Mouse (Mus musculus): ENCODE results near the gene Nfyb. TPM values are rescaled to one million over a fixed set of nuclear protein-coding genes. Genes with fewer than 3 reads are reported as not detected.

Nfyb gene
- polyA plus RNA-seq, 1 experiment, result 56.4 TPM

DNA sequence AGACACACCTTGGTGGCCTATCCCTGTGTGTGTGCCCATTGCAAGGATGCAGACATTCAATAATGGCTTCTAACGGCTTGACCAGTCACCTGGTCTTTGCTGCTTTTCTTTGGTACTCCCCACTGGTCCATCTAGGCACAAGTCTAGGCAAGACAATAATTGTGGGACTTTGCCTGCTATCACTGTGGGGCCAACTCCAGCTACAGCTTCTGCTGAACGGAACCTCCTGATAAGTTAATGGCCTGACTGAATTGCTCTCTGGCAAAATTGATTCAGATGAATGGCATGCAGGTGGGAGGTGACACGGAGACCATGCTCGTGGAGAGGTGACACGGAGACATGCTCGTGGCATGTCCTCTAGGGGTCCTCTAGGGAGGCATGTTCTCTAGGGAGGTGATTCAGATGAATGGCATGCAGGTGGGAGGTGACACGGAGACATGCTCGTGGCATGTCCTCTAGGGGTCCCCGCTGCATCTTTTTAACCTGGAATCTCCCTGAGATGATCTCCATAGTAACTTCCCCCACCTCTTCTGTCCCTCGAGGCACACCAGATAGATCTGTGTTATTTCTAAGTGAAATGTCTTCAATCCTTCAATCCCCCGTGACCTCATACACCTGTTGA is 34.5 kb upstream of the Nfyb start:
- peaks cover 11% of the 10 kb centered on the region; the same call in 1 of the 2 replicates for H3K4me1 ChIP-seq (ENCODE audit: control insufficient read depth, insufficient read depth, low read length)
- H3K4me3 ChIP-seq (ENCODE audit: insufficient read depth, low read length), result no peak overlapping the region
- no peak overlapping the region for H3K27ac ChIP-seq (ENCODE audit: insufficient read depth, low read length)
- TF ChIP-seq CTCF (IDR thresholded peaks at IDR 0.05; ENCODE audit: borderline replicate concordance, insufficient read depth, low read length), result no peak
- no peak for TF ChIP-seq POLR2A (IDR thresholded peaks at IDR 0.05; ENCODE audit: low read depth, low read length)

GRCm38 (mm10) chr10:82797119-82797491 is 33.2 kb upstream of the Nfyb start:
- H3K4me3 ChIP-seq (ENCODE audit: insufficient read depth, low read length), result no peak overlapping the region
- peaks cover 11% of the 10 kb centered on the region; the same call in 1 of the 2 replicates for H3K4me1 ChIP-seq (ENCODE audit: control insufficient read depth, insufficient read depth, low read length)
- H3K27ac ChIP-seq (ENCODE audit: insufficient read depth, low read length), result no peak overlapping the region
- TF ChIP-seq POLR2A (IDR thresholded peaks at IDR 0.05; ENCODE audit: low read depth, low read length), result no peak
- no peak for TF ChIP-seq CTCF (IDR thresholded peaks at IDR 0.05; ENCODE audit: borderline replicate concordance, insufficient read depth, low read length)

- H3K27ac ChIP-seq (ENCODE audit: insufficient read depth, low read length), result no peak overlapping the region
- H3K4me3 ChIP-seq (ENCODE audit: insufficient read depth, low read length), result no peak overlapping the region
- peaks cover 11% of the 10 kb centered on the region; the same call in 1 of the 2 replicates for H3K4me1 ChIP-seq (ENCODE audit: control insufficient read depth, insufficient read depth, low read length)
- TF ChIP-seq POLR2A (IDR thresholded peaks at IDR 0.05; ENCODE audit: low read depth, low read length), result no peak
- TF ChIP-seq CTCF (IDR thresholded peaks at IDR 0.05; ENCODE audit: borderline replicate concordance, insufficient read depth, low read length), result no peak
Observed at GRCm38 (mm10) chr10:82796471-82797118, 32.7 kb upstream of the Nfyb start.

DNA sequence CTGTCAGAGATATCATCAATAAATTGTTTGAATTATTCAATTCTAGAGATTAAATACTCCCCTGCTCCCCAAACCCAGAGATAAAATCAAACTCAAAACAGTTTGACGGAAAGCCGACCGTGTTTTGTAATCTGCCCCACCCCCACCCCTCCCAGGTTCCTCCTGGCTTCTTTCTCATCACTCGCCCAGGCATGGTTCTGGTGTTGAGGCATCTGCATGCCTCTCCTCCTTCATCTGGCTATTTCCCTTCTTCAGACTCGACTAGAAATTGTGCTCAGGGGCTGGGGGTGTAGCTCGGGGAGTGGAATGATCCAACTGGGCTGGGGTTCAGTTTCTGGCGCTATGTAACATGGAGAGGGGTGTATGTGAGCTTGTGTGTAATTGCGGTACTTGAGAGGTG is 31.8 kb upstream of the Nfyb start:
- no peak for TF ChIP-seq CTCF (IDR thresholded peaks at IDR 0.05; ENCODE audit: borderline replicate concordance, insufficient read depth, low read length)
- no peak for TF ChIP-seq POLR2A (IDR thresholded peaks at IDR 0.05; ENCODE audit: low read depth, low read length)

DNA sequence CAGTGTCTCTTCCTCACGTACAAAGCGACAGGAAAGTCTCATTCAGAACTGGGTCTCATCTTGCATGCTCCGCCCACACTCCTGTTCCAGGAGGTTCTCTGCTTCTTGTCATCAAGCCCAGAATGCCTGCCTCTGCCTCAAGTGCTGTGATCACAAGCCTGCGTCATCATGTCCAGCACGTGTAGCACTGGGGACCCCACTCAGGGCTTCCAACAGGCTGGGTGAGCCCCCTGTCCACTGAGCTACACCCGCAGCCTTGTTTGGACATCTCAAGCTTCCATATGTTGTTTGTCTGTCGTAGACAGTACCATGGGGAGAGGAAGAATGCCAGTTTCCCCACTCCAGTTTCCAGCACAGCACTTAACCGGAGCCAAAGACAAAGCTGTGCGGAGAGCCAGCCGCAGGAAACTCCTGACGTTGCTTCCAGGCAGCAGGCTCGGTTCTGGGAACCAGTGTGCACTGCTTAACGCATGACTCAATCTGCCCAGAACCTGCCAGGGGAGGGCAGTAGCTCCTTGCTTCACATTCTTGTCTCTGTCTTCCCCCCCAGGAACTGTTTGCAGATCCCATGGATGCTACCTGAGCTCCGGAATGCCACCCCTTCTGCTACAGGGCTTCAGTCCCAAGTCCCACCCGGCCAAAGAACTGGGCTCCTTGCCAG is 31.3 kb upstream of the Nfyb start:
- TF ChIP-seq POLR2A (IDR thresholded peaks at IDR 0.05; ENCODE audit: low read depth, low read length), result no peak; the same call in 1 of the 2 replicates
- peak; percentile 72; the same call in 1 of the 2 replicates for TF ChIP-seq CTCF (IDR thresholded peaks at IDR 0.05; ENCODE audit: borderline replicate concordance, insufficient read depth, low read length)
- H3K4me3 ChIP-seq (ENCODE audit: insufficient read depth, low read length), result no peak overlapping the region
- H3K4me1 ChIP-seq (ENCODE audit: control insufficient read depth, insufficient read depth, low read length), result peaks cover 14% of the 10 kb centered on the region
- H3K27ac ChIP-seq (ENCODE audit: insufficient read depth, low read length), result peak overlapping the region; percentile 83

More for the DNA sequence above, 31.8 kb upstream of the Nfyb start:
- peak overlapping the region; percentile 44 for H3K27ac ChIP-seq (ENCODE audit: insufficient read depth, low read length)
- no peak overlapping the region for H3K4me3 ChIP-seq (ENCODE audit: insufficient read depth, low read length)
- peaks cover 11% of the 10 kb centered on the region for H3K4me1 ChIP-seq (ENCODE audit: control insufficient read depth, insufficient read depth, low read length)

GRCm38 (mm10) chr10:82792311-82792710 is 28.4 kb upstream of the Nfyb start:
- no peak overlapping the region for H3K4me3 ChIP-seq (ENCODE audit: insufficient read depth, low read length)
- no peak for TF ChIP-seq CTCF (IDR thresholded peaks at IDR 0.05; ENCODE audit: borderline replicate concordance, insufficient read depth, low read length)
- no peak for TF ChIP-seq POLR2A (IDR thresholded peaks at IDR 0.05; ENCODE audit: low read depth, low read length)
- no peak overlapping the region for H3K27ac ChIP-seq (ENCODE audit: insufficient read depth, low read length)
- H3K4me1 ChIP-seq (ENCODE audit: control insufficient read depth, insufficient read depth, low read length), result peaks cover 14% of the 10 kb centered on the region

DNA sequence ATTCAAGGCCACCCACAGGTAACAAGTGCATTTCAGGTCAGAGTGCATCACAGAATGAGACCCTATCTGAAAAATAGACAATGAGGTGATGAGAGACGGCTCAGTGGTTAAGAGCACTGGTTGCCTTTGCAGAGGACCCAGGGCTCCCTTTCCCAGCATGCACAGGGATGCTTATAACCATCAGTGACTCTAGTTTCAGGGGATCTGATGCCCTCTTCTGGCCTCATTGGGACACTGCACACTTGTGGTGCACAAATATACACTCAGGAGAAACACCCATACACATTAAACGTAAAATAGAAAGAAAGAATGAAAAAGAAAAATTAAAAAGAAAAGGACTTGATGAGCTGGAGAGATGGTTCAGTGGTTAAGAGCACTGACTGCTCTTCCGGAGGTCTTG is 27.8 kb upstream of the Nfyb start:
- no peak for TF ChIP-seq POLR2A (IDR thresholded peaks at IDR 0.05; ENCODE audit: low read depth, low read length)
- no peak for TF ChIP-seq CTCF (IDR thresholded peaks at IDR 0.05; ENCODE audit: borderline replicate concordance, insufficient read depth, low read length)
- Histone ChIP-seq H3K27ac (ENCODE audit: insufficient read depth, low read length) (no peak overlapping the region), H3K4me1 (ENCODE audit: control insufficient read depth, insufficient read depth, low read length) (peaks cover 13% of the 10 kb centered on the region), H3K4me3 (ENCODE audit: insufficient read depth, low read length) (no peak overlapping the region)

- TF ChIP-seq CTCF (IDR thresholded peaks at IDR 0.05; ENCODE audit: borderline replicate concordance, insufficient read depth, low read length), result no peak
- no peak for TF ChIP-seq POLR2A (IDR thresholded peaks at IDR 0.05; ENCODE audit: low read depth, low read length)
- H3K4me3 ChIP-seq (ENCODE audit: insufficient read depth, low read length), result no peak overlapping the region
- peaks cover 9% of the 10 kb centered on the region for H3K4me1 ChIP-seq (ENCODE audit: control insufficient read depth, insufficient read depth, low read length)
- no peak overlapping the region for H3K27ac ChIP-seq (ENCODE audit: insufficient read depth, low read length)
Observed at GRCm38 (mm10) chr10:82790504-82790903, 26.6 kb upstream of the Nfyb start.

GRCm38 (mm10) chr10:82789181-82789580 is 25.2 kb upstream of the Nfyb start:
- Histone ChIP-seq H3K4me1 (ENCODE audit: control insufficient read depth, insufficient read depth, low read length) (peaks cover 3% of the 10 kb centered on the region; the same call in 1 of the 2 replicates), H3K27ac (ENCODE audit: insufficient read depth, low read length) (no peak overlapping the region), H3K4me3 (ENCODE audit: insufficient read depth, low read length) (no peak overlapping the region)
- TF ChIP-seq POLR2A (IDR thresholded peaks at IDR 0.05; ENCODE audit: low read depth, low read length) (no peak), CTCF (IDR thresholded peaks at IDR 0.05; ENCODE audit: borderline replicate concordance, insufficient read depth, low read length) (no peak)

DNA sequence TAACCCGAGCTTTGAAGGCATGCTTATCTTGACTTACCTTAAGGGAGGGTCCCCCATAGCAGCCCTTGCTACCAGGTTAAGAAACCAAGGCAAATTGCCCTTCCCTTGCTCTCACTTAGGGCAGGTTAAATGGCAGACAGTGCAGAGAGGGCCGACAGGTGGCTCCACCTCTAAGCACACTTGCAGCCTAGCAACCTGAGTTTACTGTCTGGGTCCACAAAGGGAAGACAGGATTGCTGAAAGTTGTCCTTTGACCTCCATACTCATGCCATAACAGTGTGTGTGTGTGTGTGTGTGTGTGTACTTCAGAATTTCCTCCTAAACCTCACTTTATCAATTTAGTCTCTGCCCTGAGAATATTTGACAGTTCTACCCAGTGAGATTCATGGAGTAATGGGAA is 18.5 kb upstream of the Nfyb start:
- Histone ChIP-seq H3K4me1 (ENCODE audit: control insufficient read depth, insufficient read depth, low read length) (peaks cover 2% of the 10 kb centered on the region; the same call in 1 of the 2 replicates), H3K4me3 (ENCODE audit: insufficient read depth, low read length) (no peak overlapping the region), H3K27ac (ENCODE audit: insufficient read depth, low read length) (no peak overlapping the region)
- no peak for TF ChIP-seq POLR2A (IDR thresholded peaks at IDR 0.05; ENCODE audit: low read depth, low read length)
- no peak for TF ChIP-seq CTCF (IDR thresholded peaks at IDR 0.05; ENCODE audit: borderline replicate concordance, insufficient read depth, low read length)

Data from embryonic fibroblast, embryonic 13.5 days (primary cell).